Mouse (Mus musculus): ENCODE measurements around the gene Bcl2l13.
"Not testable (repeated sequence)": the region's sequence is repeated elsewhere in the genome, so short reads cannot be mapped to it uniquely, and the experiment has no call there.

The Bcl2l13 gene

DNA sequence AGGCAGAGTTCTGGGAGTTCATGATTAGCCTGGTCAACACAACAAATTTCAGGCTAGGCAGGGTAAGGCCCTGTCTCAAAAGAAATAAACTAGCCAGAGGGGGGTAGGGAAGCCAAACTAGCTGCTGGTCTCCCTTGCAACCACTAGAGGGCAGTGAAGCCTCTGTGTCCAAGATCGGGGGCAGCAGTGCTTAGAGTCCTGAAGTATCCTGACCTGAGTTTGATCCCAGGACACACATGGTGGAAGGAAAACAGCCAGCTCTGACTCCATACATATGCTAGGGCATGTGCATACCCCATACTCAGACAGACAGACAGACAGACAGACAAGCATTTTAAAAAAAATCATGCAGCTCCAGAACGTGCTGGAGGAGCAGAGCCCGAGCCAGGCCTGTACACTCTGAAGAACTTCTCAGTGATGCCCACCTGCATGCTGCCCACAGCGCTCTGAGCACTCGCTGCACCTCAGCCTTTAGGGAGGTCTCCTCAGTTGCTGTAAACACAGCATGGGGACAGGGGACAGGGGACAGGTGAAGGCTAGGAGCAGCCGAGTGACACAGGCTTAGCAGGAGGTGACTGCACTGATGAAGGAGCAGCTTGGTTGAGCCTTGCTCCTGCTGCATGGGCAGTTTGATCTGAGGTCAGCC, 62.3 kb downstream of the Bcl2l13 start:
- peak; percentile 38 to 77 for DNase-seq (ENCODE audit: inconsistent age in 2 of 2, low spot score in 1 of 2)

DNA sequence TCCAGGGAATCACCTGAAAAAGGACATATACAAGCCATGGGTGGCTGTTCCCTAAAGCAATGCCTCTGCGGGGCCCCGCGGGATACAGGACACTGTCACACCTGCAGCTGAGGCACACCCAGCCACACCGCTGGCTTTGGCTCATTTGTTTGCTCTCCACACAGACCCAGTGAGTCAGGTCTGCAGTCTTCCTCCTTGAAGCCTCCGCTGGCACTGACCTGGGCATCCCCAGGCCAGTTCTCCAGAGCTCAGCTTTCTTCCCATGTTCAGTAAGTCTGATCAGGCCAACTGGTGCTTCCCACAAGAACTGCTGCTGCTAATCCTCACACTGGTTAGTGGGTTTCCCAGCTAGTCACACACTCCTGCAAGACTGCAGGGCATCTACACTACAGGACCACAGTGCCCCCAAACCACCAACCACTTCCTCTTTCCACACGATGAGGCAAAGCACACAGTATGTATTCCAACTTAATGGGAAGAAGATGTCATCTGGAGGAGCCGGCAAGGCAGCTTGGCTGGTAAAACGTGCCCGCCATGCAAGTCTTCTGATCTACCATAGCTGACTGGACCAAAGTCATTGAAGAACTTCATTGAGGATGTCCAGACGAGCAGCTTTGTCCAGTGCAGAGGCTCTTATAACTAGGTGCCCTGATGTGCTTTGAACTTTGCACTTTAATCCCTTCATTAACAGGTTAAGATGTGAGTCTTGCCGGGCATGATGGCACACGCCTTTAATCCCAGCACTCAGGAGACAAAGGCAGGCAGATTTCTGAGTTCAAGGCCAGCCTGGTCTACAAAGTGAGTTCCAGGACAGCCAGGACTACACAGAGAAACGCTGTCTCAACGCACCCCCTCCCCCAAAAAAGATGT, 66.0 kb downstream of the Bcl2l13 start:
- DNase-seq (ENCODE audit: inconsistent age in 2 of 2, low spot score in 1 of 2) = no peak

DNA sequence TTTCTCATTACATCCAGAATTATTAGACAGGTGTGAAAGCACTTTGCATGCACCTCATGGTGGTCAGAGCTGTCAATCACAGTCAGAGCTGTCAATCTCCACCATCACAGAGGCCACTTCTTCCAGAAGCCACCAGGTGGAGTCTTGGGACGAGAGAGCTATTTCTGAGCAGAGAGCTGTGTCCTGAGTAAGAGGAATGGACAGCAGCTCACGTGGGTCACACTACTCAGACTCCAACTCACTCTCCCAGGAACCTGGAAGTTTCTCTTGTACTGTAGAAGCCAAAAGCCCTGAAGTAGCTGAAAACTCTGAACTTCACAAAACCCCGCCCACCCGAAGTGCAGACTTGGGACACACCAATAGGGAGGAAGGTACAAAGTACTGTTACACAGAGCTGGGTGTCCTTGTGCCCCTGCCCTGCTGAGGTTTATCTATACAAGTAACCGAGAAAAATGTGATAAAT, 67.5 kb downstream of the Bcl2l13 start:
- DNase-seq (ENCODE audit: inconsistent age in 2 of 2, low spot score in 1 of 2) = peak; percentile 47 to 82

DNA sequence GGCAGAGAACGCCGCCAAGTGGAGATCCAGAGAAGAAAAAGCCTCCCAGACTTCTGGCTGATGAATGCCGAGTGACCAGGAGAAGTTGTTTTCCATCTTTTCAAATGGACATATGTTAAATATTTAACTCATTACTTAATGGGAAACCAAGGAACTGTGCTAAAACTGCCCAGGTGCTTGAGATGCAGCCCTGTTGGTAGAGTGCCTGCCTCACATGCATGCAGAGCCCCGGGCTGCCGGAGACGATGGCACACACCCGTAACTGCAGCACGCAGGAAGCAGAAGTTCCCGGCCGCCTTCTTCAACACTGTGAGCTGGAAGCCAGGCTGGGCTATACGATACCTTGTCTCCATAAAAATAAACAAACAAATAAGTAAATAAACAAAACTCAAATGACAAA, 67.9 kb downstream of the Bcl2l13 start:
- DNase-seq (ENCODE audit: inconsistent age in 2 of 2, low spot score in 1 of 2) = no peak

DNA sequence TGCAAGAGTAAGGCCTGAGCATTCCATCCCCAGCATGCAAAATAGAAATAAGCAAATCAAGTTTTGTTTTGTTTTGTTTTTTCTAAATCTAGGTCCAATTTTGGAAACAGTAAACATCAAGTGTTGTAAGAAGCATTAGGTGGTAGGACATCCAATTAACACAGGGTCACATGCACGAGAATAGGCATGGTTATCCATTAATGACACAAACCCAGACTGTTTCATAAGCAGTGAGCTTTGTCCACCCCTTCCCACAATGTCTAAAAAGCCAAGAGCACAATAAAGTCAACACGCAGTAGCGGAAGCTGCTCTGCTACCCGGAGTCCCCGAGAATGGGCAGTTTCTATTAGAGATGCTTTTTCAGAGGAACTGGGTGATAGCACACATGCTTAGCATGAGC, 69.1 kb downstream of the Bcl2l13 start:
- DNase-seq (ENCODE audit: inconsistent age in 2 of 2, low spot score in 1 of 2) = no peak

DNA sequence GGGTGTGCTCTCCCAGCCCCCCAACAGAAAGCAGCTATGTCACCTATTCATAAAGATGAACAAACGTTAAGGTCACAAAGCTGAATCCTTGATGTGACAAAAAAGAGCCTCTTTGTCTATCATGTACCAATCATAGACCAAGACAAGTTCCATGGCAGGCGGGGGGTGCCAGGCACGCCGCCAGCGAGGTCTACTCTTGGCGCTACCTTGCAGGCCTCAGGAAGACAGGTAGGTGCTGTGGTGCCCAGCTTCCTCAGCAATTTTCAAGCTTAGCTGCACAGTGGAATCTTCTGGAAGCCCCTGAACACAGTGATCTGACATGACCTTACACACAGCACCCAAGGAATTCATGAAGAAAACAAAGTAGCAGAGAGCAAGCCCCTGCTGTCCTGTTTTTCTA, 70.5 kb downstream of the Bcl2l13 start:
- DNase-seq (ENCODE audit: inconsistent age in 2 of 2, low spot score in 1 of 2) = no peak

DNA sequence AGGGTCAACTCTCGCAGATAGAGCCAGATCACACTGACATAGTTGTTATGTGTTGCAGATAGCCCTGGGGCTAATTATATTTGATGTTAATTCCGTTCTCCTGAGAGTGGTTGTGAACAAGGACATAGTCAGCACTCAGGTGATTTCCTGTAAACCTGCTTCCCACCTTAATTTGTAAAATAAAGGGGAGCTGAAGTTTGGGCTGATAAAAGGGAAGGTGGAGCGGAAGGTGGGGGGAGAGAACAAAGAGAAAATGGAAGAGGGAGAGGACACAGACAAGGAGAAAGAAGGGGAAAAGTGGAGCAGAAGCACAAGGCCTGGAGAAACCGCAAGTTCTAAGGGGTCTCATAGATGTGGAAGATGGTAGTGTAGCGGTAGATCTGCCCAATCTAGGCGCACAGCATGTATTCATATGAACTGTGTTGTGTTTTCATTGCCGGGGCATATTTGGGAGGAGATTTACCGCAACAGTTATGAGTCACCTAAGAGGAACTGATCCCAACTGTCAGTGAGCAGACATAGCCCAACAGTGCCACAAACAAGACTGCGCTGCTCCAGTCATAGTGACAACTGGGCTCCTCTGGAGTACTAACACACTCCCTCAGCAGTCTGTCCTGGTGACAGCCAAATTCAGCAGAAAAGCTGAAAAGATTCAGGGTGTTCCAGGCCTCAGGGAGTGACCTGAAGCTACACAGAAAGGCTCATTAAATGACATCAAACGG, 72.0 kb downstream of the Bcl2l13 start:
- DNase-seq (ENCODE audit: inconsistent age in 2 of 2, low spot score in 1 of 2) = not testable (repeated sequence)

DNA sequence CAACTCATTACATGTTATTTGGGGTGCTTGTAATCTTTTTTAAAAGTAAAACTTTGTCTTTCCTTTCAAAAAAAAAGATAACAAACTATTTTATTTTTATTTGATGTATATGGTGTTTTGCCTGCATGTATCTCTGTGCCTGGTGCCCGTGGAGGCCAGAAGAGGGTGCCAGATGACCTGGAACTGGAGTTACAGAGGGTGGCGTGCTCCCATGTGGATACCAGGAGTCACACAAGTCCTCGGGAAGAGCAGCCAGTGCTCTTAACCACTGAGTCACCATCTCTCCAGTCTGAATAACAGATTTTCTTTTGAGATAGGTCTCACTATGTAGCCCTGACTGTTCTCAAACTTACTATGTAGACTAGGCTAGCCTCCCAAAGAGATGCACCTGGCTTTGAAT, 73.5 kb downstream of the Bcl2l13 start:
- DNase-seq (ENCODE audit: inconsistent age in 2 of 2, low spot score in 1 of 2) = no peak

DNA sequence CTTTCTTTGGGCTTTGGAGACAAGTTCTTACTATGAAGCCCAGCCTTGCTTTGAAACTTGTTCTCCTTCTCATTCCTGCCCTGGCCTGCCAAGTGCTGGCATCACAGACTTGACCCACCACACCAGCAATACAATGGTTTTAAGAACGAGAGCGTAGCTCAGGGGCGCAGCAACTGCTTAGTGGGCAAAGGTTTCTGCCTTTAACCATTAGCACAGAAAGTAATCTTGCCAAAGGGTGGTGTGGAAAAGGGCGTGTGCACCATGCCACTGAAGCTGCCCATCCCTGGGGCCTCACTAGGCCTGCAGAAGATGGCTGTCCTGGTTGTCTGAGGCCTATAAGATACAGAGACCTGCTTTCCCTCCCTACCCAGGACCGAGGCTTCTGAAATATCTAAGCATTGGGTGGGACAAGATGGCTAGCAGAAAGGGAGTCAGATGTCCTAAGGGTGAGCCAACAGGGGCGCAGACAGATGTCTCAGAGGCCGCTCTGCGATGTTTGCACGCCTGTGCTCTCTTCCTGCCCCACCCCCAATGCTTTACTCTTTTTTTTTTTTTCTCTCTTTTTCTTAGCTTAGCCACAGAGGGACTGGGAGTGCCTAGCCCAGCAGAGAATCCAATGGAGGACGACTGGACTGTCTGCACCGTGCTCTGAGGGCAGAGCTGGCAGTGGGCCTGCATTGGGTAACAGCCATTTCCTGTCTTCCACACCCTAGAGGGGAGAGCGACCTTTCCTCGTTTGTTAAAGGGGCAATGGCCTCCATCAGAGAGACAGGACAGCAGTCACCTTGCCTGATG, 75.4 kb downstream of the Bcl2l13 start:
- no peak for DNase-seq (ENCODE audit: inconsistent age in 2 of 2, low spot score in 1 of 2)

DNA sequence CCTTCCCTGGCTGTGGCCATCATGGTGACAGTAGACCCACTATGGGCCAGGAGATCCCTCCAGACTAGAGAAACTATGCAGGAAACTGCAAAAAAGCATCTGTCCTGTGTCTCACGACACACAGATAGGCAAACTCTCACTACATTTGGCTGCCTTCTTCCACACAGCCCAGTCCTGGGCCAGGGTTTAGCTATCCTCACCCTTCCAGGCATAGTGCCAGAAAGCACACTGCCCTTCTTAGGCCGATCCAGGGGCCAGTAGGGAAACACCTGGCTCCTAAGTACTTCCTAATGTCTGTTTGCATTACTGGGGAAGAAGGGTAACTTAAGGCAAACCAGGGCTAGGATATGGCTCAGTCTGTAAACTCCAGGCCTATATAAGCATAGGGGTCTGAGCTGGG, 76.9 kb downstream of the Bcl2l13 start:
- no peak for DNase-seq (ENCODE audit: inconsistent age in 2 of 2, low spot score in 1 of 2)

DNA sequence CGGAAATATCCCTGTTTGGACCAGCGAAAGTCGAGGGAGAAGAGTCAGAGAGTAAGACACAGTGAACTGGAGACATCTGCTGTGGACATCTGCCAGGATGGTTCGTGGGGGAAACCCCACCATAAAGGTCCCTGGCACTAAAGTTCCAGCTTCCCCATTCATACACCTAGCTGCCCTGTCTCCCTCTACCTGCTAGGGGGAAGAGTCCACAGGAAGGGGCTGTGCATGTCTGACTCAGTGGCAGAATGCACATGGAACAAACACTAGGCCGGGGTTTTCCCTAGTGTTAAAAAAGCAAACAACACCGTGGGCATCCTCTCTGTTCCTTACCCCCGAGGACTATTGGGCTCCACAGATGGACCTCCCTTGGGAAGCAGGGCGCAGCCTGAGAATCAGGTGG, 77.8 kb downstream of the Bcl2l13 start:
- DNase-seq (ENCODE audit: inconsistent age in 2 of 2, low spot score in 1 of 2) = no peak

DNA sequence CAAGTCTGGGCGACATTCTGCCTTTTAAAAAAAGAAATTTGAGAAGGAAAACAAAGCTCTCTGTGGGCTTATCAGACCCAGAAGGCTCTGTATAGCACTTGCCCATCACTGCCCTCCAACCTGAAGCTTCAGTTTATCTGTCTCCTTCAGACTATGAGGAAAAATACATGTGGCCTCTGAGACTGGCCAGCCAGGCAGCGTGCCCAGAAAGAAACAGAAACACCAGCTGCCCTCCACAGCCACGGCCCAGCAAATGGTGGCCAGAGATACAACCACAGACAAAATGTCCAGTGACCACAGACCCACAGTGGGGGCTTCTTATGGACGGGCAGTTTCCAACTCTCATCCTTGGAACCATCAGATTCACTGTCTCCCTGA, 78.5 kb downstream of the Bcl2l13 start:
- no peak for DNase-seq (ENCODE audit: inconsistent age in 2 of 2, low spot score in 1 of 2)

DNA sequence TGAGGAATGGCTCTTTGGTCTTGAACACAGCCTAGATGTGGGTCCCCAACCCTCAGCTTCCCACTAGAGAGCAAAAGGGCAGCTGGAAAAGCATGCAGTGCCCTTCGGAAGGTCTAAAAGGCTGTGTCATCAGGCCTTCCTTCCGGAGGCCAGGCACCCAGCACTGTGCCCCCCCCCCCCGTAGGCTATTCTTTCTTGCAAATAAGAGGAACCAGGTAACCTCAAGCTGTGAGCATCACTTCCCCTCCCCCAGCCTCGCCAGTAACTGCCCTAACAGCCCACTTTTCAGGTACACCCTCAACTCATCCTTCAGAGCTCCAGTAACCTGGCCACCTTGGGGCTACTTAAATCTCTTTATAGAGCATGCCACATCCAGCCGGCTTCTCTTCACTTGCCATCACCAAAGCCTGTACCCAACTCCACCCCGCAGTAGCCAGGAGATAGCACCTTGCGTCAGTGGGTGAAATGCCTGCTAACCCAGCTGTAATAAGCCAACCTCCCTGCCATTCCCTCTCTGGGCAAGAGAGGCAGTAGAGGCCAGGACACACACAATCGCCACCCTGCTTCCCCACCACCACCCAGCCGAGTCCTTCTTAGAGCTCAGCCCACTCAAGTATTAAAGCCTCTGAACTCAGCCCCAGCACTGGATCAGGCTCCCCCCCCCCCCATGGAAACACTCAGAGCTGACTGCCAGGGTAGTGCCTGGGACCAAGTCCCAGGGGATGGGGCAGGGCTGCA, 79.1 kb downstream of the Bcl2l13 start:
- DNase-seq (ENCODE audit: inconsistent age in 2 of 2, low spot score in 1 of 2) = peak in 1 of 2 experiments; percentile 59

DNA sequence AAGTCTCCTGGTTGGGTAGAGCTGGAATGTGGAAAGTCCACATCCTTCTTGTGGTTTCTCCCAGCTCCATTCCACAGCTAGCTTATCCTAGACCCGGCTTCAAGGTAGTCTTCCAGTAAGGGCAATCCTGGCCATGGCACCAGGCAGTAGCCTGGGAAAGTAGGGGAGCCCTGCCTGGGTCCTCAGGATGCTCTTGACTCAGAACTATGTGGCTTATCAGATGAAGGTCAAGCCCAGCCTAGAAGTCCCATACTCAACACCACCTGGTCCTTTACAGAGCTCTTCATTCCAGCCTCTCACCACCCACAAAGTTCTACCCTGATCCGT, 79.6 kb downstream of the Bcl2l13 start:
- no peak for DNase-seq (ENCODE audit: inconsistent age in 2 of 2, low spot score in 1 of 2)

DNA sequence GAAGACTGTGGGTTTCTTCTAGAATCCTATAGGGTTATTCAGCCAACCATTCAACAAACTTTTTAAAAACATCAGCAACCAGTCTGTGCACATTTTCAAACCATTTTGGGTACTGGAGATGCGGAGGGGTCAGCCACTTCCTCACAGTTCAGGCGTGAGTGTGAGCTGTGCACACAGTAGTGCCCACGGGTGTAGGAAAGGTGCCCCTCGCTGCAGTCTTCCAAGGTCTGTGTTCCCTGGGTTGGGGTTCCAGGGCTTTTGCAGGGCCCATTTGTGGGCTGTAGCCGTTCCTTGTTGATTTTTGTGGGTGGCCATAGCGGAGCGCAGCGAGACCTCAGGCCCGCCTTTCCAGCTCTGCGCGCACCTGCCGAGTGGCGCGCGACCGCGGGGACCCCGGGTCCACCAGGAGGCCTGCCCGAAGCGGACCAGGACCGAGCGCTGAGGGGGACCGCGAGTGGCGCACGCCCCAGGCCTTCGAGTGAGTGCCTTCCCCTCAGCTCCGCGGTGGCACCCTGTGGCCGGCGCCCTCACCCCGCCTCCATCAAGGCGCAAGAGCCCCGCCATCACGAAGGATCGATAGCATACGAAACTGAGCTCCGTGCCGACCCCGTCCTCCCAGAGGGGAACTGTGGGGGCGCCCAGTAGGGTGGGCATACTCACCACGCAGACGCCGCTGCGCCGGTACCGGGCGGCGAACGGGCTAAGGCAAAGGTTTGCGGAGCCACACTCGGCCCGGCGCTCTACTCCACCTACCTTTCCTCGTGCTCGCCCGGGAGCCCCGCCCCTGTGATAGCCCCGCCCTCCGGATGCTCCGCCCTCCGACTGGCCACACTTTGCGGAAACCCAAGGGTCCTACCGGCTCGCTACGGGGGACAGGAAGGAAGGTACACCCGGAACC, 80.3 kb downstream of the Bcl2l13 start, which contains the start of gene Bid:
Gene Bid, minus strand, starts transcription at position 780 of the 898 bp plus-strand sequence.
- DNase-seq (ENCODE audit: inconsistent age in 2 of 2, low spot score in 1 of 2) = peak; percentile 93 to 99

DNA sequence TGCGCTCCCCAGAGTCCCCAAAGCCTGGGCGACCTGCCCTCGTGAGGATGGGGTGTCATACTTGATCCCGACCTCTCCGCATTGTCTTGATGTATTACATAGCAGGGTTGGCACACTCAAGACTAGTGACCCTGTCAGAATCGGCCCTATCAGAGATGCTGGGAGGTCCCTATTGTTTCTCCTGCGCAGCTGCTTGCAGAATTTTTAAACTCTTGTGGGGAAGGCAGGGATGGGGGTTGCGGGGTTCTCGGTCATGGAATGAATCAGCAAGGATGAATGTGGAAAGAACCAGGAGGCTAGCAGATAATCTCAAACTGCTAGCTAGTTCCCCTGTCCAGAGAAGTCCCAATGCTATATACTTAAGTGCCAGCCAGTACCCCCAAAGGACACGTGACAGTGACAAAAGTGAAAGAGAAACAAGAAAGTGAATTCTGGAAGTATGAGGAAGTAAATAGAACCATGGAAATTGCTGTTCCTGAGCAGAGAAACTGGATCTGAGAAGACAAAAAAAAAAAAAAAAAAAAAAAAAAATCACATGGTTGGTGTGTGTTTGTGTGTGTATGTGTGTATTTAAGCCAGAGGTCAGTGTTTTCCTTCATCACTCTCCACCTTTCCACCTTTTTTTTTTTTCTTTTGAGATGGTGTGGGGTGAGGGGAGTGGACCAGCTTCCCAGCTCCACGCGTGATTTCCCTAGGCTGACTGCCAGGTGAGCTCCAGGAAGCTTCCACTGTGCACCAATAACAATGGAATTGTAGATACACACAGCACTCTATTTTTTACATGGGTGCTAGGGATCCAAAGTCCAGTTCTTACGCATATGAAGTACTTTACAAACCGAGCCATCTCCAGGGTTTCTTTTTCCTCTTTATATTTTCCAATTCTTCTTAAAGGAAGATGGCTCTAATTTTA, 81.2 kb downstream of the Bcl2l13 start:
- DNase-seq (ENCODE audit: inconsistent age in 2 of 2, low spot score in 1 of 2) = not testable (repeated sequence)

DNA sequence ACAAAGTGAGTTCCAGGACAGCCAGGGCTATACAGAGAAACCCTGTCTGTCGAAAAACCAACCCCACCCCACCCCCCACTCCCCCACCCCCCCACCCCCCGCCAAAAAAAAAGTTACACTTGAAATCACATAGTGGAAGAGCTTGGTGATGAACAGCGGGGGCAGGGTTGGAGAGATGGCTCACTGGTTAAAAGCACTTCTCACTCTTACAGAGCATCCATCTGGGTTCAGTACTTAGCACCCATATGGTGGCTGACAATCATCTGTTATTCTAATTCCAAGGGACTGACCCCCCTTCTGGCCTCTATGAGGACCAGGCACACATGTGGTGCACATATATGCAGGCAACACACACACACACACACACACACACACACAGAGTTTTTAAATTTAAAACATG, 82.0 kb downstream of the Bcl2l13 start:
- DNase-seq (ENCODE audit: inconsistent age in 2 of 2, low spot score in 1 of 2) = no peak

DNA sequence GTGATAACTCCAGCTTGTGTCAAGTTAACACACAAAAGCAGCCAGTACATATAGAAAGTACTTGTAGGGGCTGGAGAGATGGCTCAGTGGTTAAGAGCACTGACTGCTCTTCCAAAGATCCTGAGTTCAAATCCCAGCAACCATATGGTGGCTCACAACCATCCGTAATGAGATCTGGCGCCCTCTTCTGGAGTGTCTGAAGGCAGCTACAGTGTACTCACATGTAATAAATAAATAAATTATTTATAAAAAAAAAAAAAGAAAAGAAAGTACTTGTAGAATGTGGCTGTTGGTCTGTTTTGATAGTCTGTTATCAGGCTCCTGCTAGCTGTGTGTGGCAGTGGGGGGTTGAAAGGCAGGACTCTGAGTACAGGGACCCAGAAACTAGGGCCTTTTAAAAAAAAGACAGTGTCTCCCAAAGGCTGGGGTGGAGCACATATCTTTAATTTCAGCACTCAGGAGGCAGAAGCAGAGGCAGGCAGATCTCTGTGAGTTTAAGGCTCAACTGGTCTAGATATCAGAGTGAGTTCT, 88.8 kb downstream of the Bcl2l13 start:
- DNase-seq (ENCODE audit: inconsistent age in 2 of 2, low spot score in 1 of 2) = not testable (repeated sequence)
